Mouse (Mus musculus) mesoderm, embryonic 11.5 days (tissue): ENCODE measurements around the gene Spg7.
"Not testable (repeated sequence)": the region's sequence is repeated elsewhere in the genome, so short reads cannot be mapped to it uniquely, and the experiment has no call there.

ENCODE experiments used
- DNase-seq: peaks from one replicate; pipeline ENCODE4 v3.0.0-alpha.2; 2012; ENCODE audit warnings: low read depth, low spot score

Spg7 gene

DNA sequence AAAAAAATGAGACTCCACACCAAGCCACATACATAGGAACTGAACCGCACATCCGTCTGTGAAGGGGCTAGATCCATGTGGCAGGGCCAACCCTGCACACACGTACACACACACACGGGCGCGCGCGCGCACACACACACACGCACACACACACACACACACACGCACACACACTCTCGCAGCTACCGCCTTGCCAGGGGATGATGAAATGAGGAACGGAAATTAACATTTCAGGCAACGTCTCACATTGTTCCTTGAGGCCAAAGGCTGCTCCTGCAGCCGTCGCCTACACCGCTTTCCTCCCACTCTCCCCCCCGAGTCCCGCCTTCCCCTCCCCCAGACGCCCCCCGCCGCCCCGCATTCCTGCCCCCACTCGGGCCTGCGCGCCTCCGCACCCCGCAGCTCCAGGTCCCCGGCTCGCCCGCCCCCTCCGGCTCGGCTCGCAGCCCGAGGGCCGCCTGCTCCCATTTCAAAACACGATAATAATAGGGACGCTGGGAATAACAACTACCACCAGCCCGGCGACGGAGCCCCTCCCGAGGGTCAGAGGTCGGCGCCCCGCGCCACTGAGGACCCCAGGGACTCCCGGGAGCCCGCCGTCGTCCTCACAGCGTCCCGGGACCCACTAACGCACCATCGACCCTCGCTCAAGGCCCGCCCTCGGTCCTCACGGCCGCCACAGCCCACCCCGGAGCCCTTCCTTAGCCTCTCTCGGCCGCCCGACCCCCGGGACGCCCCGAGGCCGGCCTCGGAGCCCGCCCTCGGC is 21.6 kb upstream of the Spg7 start:
- peak; percentile 77 for DNase-seq

- DNase-seq, result no peak
These were observed 21.0 kb upstream of the Spg7 start for GRCm38 (mm10) chr8:123041774-123042105.

DNA sequence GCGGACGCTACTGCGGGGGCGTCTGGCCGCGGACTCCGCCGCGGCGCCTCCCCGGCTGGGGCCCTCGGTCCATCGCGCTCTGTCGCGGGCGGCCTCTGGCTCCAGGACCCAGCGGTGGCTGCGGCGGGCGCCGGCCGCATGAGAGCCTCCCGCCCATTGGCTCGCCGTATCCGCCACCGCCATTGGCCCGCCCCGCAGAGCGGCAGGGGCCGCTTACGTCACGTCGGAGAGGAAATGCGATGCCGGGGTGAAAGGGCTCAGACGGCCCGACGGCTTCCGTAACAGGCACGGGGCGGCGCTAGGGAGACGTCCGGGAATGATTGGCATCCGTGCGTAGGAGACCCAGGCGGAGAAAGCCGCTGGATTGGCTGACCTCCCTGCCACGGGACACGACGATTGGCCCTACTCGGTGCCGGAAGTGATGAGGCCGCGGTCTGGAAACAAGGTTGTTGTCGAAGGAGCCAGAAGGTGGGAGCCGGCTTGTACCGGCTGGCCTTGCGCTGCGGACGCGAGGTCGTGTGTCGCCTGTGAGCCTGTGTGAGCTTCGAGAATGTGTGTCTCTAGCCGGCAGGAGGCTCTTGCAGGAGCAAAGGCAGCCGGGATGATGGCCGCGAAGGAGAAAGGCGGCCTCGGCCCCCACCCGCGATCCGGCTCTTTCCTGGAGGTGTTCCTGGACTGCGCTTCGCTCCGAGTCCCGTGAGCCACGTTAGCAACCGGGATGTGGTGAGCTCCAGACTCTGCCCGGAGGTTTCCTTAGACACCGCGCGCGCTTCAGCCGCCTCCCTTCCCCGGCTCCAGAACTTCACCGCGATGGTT is 20.4 kb upstream of the Spg7 start, which contains the start of gene Ankrd11:
Gene Ankrd11 (minus strand): TSS at position 120 of the 816 bp plus-strand sequence.
- DNase-seq, result peak; percentile 100

GRCm38 (mm10) chr8:123042974-123043625 is 19.6 kb upstream of the Spg7 start:
- DNase-seq, result no peak

- no peak for DNase-seq
These were observed 18.8 kb upstream of the Spg7 start for GRCm38 (mm10) chr8:123043941-123044340.

DNA sequence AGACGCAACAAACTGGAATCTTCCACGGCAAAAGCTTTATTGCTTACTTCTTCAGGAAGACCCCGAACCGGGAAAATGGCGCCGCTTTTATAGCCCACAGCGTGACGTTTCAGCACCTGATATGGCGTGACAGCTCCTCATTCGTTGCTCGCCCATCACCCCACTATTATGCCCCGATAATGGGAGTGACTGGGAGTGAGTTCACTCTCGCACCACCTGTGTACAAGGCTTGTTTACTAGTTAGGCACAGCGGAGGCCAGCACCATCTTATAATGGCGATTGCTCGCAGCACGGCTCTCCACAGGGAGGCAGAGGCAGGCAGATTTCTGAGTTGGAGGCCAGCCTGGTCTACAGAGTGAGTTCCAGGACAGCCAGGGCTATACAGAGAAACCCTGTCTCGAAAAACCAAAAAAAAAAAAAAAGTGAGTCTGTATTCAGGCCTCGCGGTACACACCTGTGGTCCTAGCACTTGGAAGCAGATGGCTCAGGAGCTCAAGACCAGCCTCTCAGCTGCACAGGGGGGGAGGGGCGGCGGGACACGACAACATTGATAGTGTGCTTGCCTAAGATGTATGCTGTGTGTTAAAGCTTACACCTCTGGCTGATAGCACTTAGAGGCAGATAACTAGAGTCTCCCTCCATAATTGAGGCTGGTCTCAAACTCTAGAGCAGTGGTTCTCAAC is 17.9 kb upstream of the Spg7 start:
- not testable (repeated sequence) for DNase-seq

GRCm38 (mm10) chr8:123046706-123047105 is 16.0 kb upstream of the Spg7 start:
- no peak for DNase-seq

- DNase-seq, result no peak
These were observed 14.9 kb upstream of the Spg7 start for GRCm38 (mm10) chr8:123047827-123048226.

DNA sequence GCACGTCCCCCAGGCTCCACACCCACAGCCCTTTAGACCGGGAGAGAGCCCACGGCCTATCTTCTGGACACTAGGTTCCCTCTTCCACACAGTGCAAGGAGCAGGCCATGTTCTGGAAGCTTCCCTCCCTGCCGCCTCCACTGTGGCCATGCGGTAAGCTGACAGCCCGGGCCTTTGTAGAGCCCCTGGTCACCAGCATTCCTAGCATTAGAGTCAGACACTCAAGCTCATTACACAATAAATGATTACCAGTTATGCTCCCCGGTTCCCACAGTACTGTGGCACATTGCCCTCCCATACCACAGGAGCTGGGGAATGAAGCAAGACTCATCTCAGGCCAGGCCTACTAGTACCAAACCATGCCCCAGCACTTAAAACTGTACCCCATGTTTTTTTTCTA is 14.3 kb upstream of the Spg7 start:
- no peak for DNase-seq

- DNase-seq, result no peak
These were observed 11.3 kb upstream of the Spg7 start for GRCm38 (mm10) chr8:123051458-123051857.

DNA sequence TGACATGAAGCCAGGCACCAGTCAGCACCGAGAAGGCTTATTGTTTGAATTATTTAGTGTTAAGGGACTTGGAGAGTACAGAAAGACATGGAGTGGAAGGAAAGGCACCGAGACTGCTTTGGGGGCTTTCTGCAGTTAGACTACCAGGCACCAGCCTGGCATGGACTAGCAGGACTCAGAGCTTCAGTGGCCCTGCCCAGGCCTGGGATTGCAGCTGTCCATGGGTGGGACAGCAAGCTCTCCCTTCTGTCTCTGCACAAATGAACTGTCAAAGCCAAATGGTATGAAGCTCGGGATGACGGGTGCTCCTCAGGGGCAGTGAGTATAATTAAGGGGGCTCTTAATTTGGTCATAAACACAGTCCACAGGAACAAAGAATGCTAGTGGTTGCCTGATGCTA is 1.3 kb downstream of the Spg7 start:
- DNase-seq, result no peak

DNA sequence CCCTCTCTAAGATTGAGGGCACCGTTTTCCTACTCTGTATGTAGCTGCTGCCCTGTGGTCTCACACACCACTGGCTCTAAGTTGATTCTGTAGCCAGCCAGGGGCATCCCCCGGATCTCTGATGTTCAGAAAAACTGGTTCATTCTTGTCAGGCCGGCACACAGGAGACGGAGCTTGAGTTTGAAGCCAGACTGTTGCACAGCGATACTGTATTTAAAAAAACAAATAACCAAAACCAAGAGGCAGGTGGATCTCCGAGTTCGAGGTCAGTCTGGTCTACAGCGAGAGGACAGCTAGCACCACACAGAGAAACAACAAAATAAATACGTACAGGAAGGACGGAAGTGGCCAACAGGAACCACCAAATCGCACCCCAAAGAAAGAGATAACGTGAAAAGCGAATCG is 2.1 kb downstream of the Spg7 start:
- DNase-seq, result peak; percentile 34

DNA sequence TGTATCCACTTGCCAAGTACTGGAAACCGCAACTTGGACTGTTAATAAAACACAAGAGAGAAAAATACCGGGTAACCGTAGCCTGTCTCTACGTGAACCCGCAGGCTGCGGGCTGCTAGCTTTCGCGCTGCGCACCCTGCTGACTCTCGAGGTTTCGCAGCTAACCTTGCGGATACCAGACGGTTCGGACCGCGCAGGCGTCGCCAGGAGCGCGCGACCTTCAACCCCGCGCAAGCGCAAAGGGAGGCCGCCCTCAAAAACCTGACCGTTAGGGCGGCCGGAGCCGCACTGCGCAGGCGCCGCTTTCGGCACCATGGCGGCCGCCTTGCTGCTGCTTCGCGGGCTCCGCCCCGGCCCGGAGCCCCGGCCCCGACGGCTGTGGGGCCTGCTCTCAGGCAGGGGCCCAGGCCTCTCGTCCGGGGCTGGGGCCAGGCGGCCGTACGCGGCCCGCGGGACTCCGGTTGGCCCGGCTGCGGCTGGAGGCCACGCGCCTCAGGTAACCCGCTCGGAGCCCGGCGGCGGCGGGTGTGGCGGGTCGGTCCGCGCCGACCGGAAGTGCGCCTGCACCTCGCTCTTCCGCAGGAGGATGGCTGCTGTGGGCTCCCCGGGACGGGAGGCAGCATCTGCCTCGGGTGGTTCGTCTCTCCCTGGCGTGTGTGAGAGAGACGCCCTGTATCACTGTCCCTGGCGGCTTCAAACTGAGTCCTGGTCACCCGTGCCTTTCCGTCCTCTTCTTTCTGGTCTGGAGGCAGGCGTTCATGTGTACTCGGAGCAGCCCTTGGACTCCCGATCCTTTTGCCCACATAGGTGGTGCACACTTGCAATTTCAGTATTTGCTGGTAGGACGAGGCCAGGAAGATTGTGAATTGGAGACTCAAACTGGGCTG is 2.7 kb downstream of the Spg7 start:
- DNase-seq, result peak; percentile 98

- no peak for DNase-seq
These were observed 3.5 kb downstream of the Spg7 start for GRCm38 (mm10) chr8:123066101-123066683.

DNA sequence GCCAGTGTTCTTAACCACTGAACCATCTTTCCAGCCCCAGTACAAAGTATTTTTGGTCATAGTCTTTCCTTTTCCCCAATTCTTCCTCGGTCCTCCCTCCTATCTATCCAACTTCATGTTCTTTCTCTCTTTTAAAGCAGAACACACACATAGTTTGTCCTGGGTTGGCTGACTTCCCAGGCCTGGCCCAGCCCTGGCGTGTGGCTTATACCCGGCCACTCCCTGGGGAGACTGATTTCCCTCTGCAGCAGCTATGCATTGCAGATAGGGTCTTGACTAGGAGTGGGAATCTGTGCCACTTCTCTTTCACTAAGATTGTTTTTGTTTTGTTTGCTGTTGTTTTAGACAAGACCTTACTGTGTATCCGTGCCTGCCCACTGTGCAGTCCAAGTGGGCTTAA is 8.4 kb downstream of the Spg7 start:
- no peak for DNase-seq

DNA sequence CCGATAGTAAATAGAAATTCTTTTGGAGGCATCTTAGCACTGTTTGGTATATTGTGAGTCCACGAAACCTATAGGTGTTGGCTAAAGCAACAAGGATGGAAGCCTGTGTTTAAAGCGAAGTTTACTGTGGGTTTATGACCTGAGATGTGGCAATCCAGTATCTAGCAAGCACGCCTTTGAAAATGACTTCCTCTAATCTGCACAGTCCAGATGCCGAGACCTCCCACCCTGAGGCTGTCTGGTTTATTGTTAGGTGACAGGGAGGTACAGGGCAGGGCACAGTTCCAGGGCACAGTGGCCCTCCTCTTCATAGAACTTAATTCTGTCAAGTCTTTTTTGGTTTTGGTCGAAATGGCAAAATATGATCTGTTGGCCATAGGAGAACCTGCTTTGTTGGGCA is 14.5 kb downstream of the Spg7 start:
- no peak for DNase-seq

DNA sequence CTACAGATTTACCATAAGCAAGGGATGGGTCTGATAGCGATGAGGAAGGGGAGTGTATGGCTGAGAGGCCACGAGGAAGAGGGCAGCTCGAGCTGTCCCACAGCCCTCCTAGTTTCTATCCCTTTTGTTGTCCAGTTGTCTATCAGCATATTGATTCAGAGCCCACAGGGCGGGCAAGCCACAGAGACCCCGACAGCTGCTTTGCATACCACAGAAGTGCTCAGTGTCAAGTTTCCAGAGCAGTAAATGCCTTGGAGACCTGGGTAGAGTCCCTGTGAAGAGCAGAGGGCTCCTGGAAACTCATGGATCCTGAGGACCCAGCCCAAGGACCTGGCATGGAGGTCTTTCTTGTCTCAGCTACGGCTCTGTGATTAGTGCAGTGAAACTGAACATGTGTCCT is 20.3 kb downstream of the Spg7 start:
- DNase-seq, result no peak

- DNase-seq, result no peak
These were observed 20.9 kb downstream of the Spg7 start for GRCm38 (mm10) chr8:123083610-123084009.

- no peak for DNase-seq
These were observed 24.5 kb downstream of the Spg7 start for GRCm38 (mm10) chr8:123087289-123087688.

- no peak for DNase-seq
These were observed 34.5 kb downstream of the Spg7 start for GRCm38 (mm10) chr8:123097216-123097615.
